Mouse (Mus musculus): ENCODE results near the gene Ccdc34.

The Ccdc34 gene

DNA sequence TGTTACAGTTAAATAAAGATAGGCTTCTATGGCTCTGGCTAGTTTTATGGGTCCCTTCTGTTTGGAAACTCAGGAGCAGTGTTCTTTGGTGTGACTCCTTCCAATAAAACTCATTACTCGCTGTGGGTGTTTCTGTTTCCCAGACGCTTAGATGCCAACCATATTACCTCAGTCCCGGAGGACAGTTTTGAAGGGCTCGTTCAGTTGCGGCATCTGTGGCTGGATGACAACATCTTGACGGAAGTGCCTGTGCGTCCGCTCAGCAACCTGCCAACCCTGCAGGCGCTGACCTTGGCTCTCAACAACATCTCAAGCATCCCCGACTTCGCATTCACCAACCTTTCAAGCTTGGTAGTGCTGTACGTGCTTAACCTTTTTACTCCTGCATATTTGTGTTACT, 21.2 kb upstream of the Ccdc34 start:
- peak in 1 of 2 experiments; percentile 36 for DNase-seq

DNA sequence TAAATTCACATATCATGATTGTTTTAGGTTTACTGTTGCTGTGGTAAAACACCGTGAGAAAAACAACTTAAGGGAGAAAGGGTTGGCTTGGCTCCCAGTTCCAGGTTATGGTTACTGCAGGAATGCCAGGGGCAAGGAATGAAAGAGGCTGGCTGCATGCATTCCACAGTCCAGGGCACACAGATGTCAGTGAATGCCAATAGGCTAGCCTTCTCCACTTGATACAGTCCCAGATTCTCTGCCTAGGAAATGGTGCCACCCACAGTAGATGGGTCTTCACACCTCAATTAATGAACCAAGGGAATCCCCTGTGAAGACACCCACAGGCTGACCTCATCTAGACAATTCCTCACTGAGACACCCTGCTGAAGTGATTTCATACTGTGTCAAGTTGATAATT, 12.9 kb upstream of the Ccdc34 start:
- DNase-seq, result peak; percentile 68 to 76

DNA sequence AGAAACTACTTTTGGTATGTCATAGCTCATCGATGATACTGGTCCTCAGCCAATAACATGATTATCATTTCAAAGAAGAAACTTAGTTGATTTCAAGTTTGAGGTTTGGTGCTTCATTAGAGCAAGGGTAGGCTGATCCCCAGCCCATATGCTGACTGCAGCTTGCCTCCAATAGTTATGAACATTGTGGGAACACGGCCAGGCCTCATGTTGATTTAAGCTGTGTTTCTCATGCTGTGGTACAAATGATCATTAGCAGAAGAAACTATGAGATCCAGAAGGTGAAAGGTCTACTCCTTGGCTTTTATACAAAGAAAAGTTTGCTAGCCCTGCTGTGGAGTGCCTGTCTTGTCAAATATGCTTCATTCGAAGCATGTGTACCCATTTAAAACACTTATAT, 12.5 kb upstream of the Ccdc34 start:
- DNase-seq, result no peak

DNA sequence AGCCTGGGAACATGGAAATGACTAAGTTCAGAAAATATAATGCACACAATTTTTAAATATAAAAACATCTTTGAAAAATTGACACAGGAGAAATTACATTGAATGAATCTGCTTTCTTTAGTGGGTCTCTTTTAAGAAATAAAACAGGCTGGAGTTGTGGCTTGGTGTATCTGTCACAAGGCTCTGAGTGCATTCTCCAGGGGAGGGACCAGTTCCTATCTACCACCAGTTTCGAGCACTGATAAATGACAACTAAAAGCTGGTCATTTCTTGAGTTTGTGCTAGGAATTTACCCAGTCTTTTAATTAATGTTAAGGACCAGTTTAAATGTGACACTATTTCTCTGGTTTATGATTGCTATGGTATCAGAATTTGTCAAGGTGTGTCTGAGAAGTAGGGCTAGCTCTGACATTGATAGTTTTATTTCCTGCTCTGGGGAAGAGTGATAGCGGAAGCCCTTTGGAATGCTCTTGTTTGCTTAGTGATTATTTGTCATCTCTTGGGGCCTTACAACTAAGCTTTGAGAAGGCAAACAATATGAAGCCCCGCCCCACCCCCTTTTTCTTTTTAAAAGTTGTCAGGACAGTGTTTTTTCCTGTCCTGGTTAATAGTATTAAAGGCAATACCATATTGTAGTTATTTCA, 11.9 kb upstream of the Ccdc34 start:
- DNase-seq, result no peak

DNA sequence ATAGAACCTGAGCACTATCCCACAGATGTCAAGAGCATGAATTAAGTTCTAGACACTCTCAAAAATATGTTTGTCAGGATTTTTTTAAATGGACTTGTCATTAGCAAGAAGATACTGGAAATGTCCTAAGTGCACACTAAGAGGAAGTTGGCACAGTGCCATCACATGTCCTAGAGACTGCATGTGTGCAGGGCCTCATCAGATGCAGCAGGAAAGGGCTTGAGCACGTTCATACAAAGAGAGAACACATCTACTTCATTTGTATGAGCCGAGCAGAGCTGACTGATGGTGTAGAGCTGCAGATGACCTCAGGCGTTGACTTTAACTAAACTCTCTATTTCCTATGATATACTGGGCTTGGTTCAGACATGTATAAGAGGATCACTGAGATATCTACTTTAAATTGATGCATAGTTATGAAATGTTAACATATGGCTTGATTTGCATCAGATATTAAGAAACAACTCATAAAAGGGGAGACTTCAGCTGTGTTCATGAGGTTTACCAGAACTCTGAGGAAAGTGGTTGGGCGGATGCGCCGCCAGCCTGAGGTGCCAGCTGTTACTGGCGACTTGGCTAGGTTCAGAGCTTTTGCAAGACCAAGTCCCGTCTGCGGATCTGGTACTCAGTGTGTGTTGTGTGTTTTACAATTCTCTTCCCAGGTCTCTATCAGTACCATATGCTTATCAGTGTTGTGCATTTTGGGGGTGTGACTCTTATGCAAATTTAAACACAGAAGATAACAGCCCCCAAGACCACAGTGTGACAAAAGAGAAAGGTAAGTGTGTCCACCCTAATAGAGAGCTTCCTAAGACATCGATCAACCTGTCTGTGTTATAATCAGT, 10.0 kb upstream of the Ccdc34 start:
- peak in 1 of 2 experiments; percentile 38 for DNase-seq

DNA sequence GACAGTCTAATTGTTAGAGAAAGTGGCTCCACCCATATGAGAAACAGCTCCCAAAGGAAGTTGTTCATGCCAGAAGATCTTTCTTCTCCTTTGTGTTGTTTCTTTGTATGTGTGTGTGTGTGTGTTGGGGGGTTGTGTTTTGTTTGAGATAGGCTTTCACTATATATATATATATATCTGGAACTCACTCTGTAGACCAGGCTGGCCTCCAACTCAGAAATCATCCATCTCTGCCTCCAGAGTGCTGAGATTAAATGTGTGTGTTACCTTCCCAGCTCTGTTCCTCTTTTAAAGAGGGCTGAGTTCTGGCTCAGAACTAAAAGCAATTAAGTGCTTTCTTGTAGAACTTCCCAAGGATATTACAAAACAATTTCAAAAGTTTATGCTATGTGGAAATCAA, 8.2 kb upstream of the Ccdc34 start:
- no peak for DNase-seq

DNA sequence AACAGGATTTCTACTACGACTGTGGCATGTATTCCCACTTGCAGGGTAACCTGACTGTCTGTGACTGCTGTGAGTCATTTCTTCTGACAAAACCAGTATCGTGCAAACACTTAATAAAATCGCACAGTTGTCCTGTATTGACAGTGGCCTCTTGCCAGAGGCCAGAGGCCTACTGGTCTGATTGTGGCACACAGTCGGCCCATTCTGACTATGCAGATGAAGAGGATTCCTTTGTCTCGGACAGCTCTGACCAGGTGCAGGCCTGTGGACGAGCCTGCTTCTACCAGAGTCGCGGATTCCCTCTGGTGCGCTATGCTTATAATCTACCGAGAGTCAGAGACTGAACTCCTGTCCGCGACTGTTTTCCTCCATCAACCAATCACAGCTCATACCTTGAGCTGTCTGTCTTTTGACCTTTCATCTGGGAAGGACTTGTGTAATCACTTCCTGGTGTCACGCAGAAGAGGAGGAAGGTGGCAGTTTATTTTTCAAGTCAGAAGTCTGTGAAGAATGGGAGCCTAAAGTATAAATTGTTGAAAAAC, 5.4 kb upstream of the Ccdc34 start:
- peak in 1 of 2 experiments; percentile 20 for DNase-seq

DNA sequence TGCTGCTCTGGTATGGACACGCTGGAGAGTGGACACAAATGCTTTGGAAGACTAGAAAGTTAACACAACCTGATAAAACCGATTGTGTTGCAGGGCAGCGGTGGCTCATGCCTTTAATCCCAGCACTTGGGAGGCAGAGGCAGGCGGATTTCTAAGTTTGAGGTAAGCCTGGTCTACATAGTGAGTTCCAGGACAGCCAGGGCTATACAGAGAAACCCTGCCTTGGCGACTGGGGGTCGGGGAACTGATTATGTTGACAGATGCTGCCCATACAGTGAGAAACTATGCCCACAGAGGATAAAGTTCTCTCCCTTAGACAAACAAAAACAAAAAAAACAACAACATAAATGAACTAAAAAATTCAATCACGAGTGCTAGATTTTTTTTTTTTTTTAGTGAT, 530 bp upstream of the Ccdc34 start:
- DNase-seq, result no peak

DNA sequence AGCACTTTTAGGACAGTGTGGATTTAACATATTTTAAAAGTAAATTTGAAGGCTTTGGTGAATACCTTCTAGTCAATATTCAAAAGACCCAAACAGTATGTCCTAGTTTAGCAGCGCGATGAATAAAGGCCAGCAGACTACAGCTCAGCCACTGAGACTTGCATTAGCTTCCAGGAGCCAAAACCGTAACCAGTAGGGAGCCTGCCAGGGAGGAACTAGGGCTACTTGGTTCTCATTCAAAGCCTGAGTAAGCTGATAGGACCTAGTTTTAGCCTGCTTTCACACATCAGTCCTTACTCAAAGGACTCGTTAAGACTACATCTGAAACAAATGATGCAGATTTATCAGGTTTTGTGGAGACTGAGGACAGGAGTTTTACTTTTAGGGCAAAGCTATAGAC, 2.0 kb downstream of the Ccdc34 start:
- no peak for DNase-seq

DNA sequence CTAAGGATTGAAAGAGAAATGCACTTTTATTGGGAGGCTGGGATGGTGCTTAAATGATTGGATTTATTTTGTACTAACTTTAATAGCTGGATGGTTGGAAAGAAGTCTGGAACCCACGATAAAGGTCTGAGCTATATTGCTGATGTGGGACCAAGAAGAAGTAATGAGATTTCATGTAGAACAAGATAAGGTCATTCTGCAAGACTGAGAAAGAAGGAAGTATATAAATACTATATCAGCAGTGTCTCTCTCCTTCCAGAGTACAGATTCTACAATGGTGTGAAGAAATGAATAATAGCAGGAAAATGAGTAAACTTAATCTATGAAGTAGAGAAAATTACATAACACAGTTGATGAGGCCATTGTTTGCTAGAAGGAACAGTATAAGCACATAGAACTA, 2.8 kb downstream of the Ccdc34 start:
- DNase-seq, result no peak

DNA sequence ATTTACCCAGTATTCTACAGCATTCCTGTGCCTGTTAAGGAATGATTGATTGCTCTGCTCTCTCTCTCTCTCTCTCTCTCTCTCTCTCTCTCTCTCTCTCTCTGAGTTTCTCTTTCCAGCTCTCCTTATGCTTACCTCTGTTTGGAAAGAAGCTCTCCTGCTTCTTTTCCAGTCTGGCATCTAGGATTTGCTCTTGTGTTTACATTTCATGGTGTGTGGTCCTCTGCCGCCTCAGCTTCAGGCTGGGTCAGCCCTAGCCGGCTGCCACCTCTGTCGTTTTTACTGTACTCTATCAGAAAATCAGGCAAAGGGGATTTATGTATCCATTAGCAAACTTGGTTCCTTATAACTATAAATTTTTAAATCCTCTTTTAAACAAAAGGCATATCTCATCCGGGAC, 18.6 kb downstream of the Ccdc34 start:
- no peak for DNase-seq

DNA sequence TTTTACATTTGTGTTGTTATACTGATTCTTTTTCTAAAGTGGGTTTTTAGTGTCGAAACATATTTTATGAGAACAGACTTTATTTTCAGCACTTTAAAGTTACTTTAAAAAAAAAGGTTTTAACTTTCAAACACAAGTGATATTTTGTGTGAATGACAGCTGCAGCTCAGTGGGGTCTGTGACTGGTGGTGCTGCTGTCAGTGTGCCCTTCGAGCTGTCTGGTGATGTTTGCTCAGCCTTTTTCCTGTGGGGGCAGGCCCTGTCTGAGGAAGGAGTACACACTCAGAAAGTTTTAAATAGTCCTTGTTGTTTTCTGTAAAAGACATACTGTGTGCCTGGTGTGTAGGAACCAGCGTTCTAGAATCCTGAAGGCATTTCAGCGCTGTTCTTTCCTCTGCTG, 19.0 kb downstream of the Ccdc34 start:
- no peak for DNase-seq

DNA sequence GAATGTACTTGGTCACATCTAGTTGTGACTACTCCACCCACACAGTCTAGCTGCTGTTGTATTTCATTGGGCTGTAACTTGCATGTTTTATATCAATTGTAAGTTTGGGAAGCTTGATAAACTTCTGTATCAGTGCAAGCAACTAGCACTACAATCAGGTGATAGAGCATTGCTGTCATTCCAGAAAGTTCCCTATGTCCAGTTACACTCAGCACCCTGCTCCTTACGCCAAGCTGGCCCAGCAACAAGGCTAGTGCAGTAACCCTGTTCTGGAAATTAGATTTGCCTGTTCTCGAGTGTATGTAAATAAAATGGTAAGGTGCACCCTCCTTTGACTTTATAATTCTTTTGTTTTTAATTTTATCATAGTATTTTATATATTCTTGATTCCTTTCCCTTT, 19.6 kb downstream of the Ccdc34 start:
- no peak for DNase-seq

DNA sequence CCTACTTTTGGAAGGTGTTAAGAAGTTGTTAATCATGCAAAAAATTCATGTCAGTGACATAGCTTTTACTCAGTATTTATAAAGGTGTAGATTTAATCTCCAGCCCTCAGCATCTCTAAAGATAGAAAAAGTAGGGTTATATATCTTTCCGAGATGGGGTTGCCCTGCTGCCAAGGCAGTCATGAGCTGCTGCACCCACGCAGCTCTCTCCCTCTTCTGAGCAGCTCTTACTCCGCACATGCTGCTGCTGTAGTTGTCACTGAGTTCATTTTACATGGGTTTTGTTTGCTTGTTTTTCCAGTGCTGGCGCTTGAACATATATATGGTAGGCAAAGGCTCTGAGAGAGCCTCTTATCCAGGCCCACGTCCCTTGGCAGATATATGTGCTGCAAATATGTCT, 20.7 kb downstream of the Ccdc34 start:
- no peak for DNase-seq

DNA sequence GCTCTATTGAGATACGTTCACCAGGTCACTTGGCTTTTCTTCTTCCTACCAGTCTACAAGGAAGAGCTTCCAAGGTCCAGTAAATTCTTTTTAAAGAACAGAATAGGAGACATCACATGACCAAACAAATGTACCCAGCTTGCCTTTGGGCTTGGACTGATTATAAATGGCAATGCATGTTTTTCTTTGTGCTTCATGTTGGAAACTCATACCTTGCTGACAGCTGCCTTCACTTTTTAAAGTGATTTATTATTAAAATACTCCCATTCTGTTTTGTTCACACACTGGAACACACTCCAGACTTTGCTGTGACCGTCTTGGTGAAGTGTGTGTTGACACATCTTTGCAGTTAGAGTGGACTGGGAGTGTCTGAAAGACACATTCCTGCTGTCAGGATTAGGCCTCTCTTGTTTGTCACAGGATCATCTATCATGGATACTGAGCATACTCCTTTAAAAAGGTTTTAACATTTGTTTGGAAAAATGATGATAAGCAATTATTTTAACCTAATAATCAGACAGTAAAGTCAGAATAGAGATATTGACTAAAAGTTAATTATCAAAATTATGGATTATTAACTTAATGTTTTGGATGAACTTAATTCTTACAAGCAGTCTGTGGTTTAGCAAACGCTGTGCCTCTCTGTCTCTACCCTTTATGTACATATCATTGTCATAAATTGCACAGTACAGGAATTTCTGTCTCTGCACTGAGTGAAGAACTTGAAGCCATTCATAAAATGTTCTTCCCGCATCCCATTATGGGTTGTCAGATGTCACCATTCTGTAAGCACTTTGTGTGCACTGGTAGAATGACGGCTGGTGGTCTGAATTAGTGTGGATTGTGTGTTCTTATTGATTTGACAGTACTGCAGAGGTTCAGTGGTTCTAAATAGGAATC, 25.5 kb downstream of the Ccdc34 start:
- DNase-seq, result no peak

DNA sequence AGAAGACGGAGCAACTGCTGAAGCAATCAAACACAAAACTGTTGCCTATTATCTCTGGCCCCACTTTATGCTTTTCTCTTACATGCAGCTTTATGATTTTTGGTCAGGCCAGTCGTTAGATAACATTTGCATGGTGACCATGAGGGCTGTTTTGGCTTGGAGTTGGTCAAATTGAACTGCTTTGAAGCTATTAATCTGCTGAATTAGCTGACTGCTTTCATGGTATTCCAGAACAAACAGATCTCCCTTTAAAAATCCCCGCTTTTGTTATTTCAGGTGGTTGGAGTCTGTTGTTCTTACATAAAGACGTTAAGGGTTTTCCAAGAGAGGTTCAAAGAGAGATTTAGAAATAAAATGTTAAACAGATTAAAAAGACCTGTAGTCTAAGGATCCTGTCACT, 40.8 kb downstream of the Ccdc34 start:
- no peak for DNase-seq

DNA sequence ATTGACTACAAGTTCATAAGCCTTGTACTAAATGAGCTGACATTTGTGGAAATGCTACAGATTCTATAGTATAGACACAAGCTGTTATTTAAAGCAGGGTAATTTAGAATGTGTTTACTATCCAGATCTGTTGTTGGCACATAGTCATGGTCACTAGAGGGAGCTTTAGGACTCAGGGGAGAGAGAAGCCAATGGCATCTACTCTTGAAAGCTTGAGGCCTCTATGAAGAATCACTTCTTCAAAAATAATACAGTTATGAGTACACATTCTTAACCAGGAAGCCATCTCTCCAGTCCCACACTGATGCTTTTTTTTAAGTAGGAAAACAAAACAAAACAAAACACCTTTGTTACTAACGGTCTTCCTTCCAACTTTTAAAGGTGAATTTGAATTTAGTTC, 45.5 kb downstream of the Ccdc34 start:
- DNase-seq, result peak; percentile 26 to 48

DNA sequence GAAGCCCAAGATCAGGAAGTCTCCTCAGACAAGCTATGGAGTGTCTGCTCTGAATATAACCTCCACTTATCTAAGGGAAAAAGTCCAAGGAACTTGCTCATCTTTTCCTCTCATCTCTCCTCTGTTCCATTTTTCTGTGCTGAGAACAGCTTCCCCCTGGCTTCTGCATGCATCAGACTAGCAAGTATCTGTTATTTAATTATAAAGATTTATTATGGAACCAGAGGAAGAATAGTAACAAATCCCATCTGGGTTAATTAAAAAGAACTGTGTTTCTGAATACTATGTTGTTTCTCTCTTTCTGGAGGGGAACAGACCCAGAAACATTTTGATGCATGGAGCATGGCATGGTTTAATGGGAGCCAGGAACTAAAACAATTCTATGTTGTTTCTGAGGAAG, 51.3 kb downstream of the Ccdc34 start:
- DNase-seq, result no peak

DNA sequence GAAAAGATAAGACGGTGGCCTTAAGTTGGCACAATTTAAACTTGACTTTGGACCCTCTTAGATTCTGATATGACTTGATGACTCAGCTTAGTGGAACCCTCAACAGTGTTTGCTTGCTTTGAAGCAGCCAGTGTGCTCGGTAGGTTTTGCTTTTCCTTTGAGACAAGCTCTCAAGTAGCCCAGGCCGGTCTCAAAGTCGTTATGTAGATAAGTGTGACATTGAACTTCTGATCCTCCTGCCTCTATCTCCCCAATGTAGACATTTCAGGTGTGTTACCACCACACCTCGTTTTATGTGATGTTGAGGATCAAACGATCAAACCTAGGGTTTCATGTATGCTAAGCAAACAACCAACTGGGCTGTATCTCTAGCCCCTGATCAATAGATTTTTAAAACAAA, 55.4 kb downstream of the Ccdc34 start:
- no peak for DNase-seq

DNA sequence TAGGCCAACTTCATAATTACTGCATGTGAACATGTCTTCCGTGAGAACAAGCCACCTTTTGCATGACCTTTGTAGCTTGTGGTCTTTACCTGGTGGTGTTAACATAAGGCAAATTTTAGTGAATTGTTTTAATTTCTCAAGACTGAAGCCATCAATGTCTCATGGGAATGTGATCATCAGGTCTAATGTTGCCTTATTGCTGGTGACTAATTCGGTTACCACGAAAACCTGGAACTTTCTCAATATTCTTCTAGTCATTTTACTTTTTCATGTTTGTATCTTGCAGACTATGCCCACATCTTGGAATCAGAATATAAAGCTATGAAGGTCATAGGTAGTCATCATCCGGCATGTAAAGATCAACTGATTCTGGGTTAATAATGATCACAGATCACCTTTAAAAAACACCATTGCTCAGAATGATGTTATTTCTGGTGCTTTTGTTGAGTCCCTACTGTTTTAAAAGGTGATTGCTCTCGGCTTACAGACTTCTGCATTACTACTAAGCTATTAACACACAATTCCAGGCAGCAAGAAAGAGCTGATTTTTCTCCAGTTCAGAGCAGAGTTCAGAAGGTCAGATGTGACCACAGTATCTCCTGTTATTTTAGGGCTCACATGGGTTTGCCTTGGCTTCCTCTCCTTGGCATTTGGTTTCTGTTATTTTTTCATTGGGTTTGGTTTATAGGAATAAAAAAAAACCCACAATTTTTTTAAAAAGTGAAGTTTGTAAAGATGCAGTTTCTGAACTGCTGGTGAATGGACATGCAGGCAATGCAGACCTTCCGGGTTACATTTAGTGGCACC, 57.2 kb downstream of the Ccdc34 start:
- DNase-seq, result no peak

DNA sequence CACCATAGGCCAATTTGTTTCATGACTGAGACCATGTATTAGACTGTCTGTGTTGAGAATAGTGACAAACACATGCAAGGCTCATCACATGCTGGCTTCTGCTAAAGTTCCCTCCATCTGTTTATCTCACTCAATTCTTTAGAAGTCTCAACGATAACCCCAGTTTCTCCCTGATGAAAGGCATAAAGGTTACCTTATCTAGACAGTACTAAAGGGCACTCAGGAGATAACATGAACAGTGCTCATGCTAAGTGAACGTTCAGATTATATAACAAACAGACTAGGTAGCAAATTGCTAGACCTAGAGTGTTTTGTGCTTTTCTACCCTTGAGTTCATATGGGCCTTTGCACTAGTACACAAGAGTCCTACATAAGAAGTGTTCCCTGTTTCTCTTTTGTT, 59.6 kb downstream of the Ccdc34 start:
- DNase-seq, result no peak

DNA sequence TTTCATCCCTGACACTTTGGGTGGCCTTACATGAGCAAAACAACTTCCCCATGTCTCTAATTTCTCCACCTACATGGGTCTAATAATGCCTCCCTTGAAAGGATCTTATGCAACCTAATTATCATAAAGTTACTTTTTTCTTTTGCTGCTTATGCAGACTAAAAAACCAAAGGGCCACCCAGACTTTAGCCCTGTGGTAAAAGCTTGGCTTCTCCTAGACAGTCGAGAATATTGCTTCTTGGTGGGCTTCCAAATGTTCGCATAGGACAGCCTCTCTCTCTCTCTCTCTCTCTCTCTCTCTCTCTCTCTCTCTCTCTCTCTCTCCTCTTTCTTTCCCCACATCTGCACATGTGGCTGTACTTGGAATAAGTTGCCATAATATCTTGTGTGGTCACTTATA, 60.0 kb downstream of the Ccdc34 start:
- no peak for DNase-seq
